Mouse (Mus musculus): ENCODE measurements around the gene Acsl1. TPM values are rescaled to one million over a fixed set of nuclear protein-coding genes. Genes with fewer than 3 reads are reported as not detected.
A peak's percentile ranks its signal among the peaks of the same experiment; 100 is the strongest.

Acsl1 gene
- polyA plus RNA-seq, 1 experiment from 2014 or later = 7.3 TPM

- H3K9me3 ChIP-seq = no peaks in the 10 kb centered on the region
- H3K4me3 ChIP-seq = no peak overlapping the region
- H3K36me3 ChIP-seq = no peaks in the 10 kb centered on the region
- no peak for DNase-seq (ENCODE audit: low spot score)
- 0 out of 2 replicates have a peak, but pooled peaks cover under 1% of the 10 kb centered on the region for H3K27me3 ChIP-seq (ENCODE audit: insufficient read depth, poor library complexity, severe bottlenecking)
- peaks cover 15% of the 10 kb centered on the region; the same call in 1 of the 2 replicates for H3K4me1 ChIP-seq (replicated peaks)
- no peak overlapping the region for H3K27ac ChIP-seq
- WGBS = 66% methylated on average over 7 of the region's 7 CpGs
These were observed 9.1 kb downstream of the Acsl1 start for GRCm38 (mm10) chr8:46479794-46480532.

- Histone ChIP-seq H3K27me3 (ENCODE audit: insufficient read depth, poor library complexity, severe bottlenecking) (no peaks in the 10 kb centered on the region), H3K36me3 (no peaks in the 10 kb centered on the region), H3K27ac (no peak overlapping the region), H3K9me3 (no peaks in the 10 kb centered on the region), H3K4me3 (no peak overlapping the region), H3K4me1 (replicated peaks) (peaks cover 15% of the 10 kb centered on the region; the same call in 1 of the 2 replicates)
- WGBS = 77% methylated on average over 6 of the region's 6 CpGs
- DNase-seq (ENCODE audit: low spot score) = no peak
These were observed 9.7 kb downstream of the Acsl1 start for GRCm38 (mm10) chr8:46480533-46480900.

- H3K4me3 ChIP-seq = no peak overlapping the region
- H3K9me3 ChIP-seq = no peaks in the 10 kb centered on the region
- no peaks in the 10 kb centered on the region for H3K27me3 ChIP-seq (ENCODE audit: insufficient read depth, poor library complexity, severe bottlenecking)
- H3K36me3 ChIP-seq = no peaks in the 10 kb centered on the region
- 90% methylated on average over 4 of the region's 4 CpGs for WGBS
- no peak for DNase-seq (ENCODE audit: low spot score)
- no peak overlapping the region for H3K27ac ChIP-seq
- peaks cover 18% of the 10 kb centered on the region for H3K4me1 ChIP-seq (replicated peaks)
These were observed 11.9 kb downstream of the Acsl1 start for GRCm38 (mm10) chr8:46482771-46483170.

- Histone ChIP-seq H3K27ac (no peak overlapping the region), H3K4me3 (no peak overlapping the region), H3K4me1 (replicated peaks) (peaks cover 23% of the 10 kb centered on the region), H3K27me3 (ENCODE audit: insufficient read depth, poor library complexity, severe bottlenecking) (no peaks in the 10 kb centered on the region), H3K36me3 (no peaks in the 10 kb centered on the region), H3K9me3 (no peaks in the 10 kb centered on the region)
- DNase-seq (ENCODE audit: low spot score) = no peak
- WGBS = 81% methylated on average over 4 of the region's 4 CpGs
These were observed 12.4 kb downstream of the Acsl1 start for GRCm38 (mm10) chr8:46483247-46483646.

GRCm38 (mm10) chr8:46484077-46484476, 13.2 kb downstream of the Acsl1 start:
- DNase-seq (ENCODE audit: low spot score) = no peak
- H3K4me3 ChIP-seq = no peak overlapping the region
- H3K9me3 ChIP-seq = no peaks in the 10 kb centered on the region
- H3K27ac ChIP-seq = no peak overlapping the region
- peaks cover 2% of the 10 kb centered on the region; the same call in 1 of the 2 replicates for H3K27me3 ChIP-seq (ENCODE audit: insufficient read depth, poor library complexity, severe bottlenecking)
- no peaks in the 10 kb centered on the region for H3K36me3 ChIP-seq
- peaks cover 25% of the 10 kb centered on the region for H3K4me1 ChIP-seq (replicated peaks)
- WGBS = 46% methylated on average over 4 of the region's 4 CpGs

GRCm38 (mm10) chr8:46484931-46485463, 14.2 kb downstream of the Acsl1 start:
- Histone ChIP-seq H3K4me3 (no peak overlapping the region), H3K9me3 (no peaks in the 10 kb centered on the region), H3K4me1 (replicated peaks) (peaks cover 23% of the 10 kb centered on the region), H3K27ac (no peak overlapping the region), H3K27me3 (ENCODE audit: insufficient read depth, poor library complexity, severe bottlenecking) (peaks cover 12% of the 10 kb centered on the region; the same call in 1 of the 2 replicates), H3K36me3 (no peaks in the 10 kb centered on the region)
- no peak for DNase-seq (ENCODE audit: low spot score)
- WGBS = 90% methylated on average over 8 of the region's 8 CpGs

- DNase-seq (ENCODE audit: low spot score) = peak; percentile 20
These were observed 17.3 kb downstream of the Acsl1 start for GRCm38 (mm10) chr8:46488085-46488561.

GRCm38 (mm10) chr8:46489196-46489595, 18.4 kb downstream of the Acsl1 start:
- no peak overlapping the region for H3K4me3 ChIP-seq
- H3K36me3 ChIP-seq = no peaks in the 10 kb centered on the region
- H3K27ac ChIP-seq = no peak overlapping the region
- H3K4me1 ChIP-seq (replicated peaks) = peaks cover 14% of the 10 kb centered on the region
- H3K9me3 ChIP-seq = no peaks in the 10 kb centered on the region
- no peak for DNase-seq (ENCODE audit: low spot score)
- peaks cover 21% of the 10 kb centered on the region; the same call in 1 of the 2 replicates for H3K27me3 ChIP-seq (ENCODE audit: insufficient read depth, poor library complexity, severe bottlenecking)
- 81% methylated on average over 1 of the region's 1 CpGs for WGBS

More at GRCm38 (mm10) chr8:46488085-46488561, 17.3 kb downstream of the Acsl1 start:
- H3K9me3 ChIP-seq = no peaks in the 10 kb centered on the region
- peaks cover 21% of the 10 kb centered on the region; the same call in 1 of the 2 replicates for H3K27me3 ChIP-seq (ENCODE audit: insufficient read depth, poor library complexity, severe bottlenecking)
- H3K27ac ChIP-seq = no peak overlapping the region
- no peaks in the 10 kb centered on the region for H3K36me3 ChIP-seq
- peaks cover 18% of the 10 kb centered on the region for H3K4me1 ChIP-seq (replicated peaks)
- WGBS = 33% methylated on average over 7 of the region's 7 CpGs
- no peak overlapping the region for H3K4me3 ChIP-seq

GRCm38 (mm10) chr8:46490250-46490649, 19.4 kb downstream of the Acsl1 start:
- Histone ChIP-seq H3K4me3 (no peak overlapping the region), H3K4me1 (replicated peaks) (peaks cover 10% of the 10 kb centered on the region), H3K9me3 (no peaks in the 10 kb centered on the region), H3K36me3 (no peaks in the 10 kb centered on the region), H3K27me3 (ENCODE audit: insufficient read depth, poor library complexity, severe bottlenecking) (peaks cover 21% of the 10 kb centered on the region; the same call in 1 of the 2 replicates), H3K27ac (no peak overlapping the region)
- WGBS = 96% methylated on average over 8 of the region's 8 CpGs
- no peak for DNase-seq (ENCODE audit: low spot score)

GRCm38 (mm10) chr8:46490821-46491220, 20.0 kb downstream of the Acsl1 start:
- H3K4me3 ChIP-seq = no peak overlapping the region
- peaks cover 10% of the 10 kb centered on the region for H3K4me1 ChIP-seq (replicated peaks)
- no peaks in the 10 kb centered on the region for H3K9me3 ChIP-seq
- H3K27me3 ChIP-seq (ENCODE audit: insufficient read depth, poor library complexity, severe bottlenecking) = peaks cover 21% of the 10 kb centered on the region; the same call in 1 of the 2 replicates
- DNase-seq (ENCODE audit: low spot score) = no peak
- no peak overlapping the region for H3K27ac ChIP-seq
- no peaks in the 10 kb centered on the region for H3K36me3 ChIP-seq
- WGBS = 82% methylated on average over 6 of the region's 6 CpGs

GRCm38 (mm10) chr8:46493495-46494170, 22.8 kb downstream of the Acsl1 start:
- Histone ChIP-seq H3K27me3 (ENCODE audit: insufficient read depth, poor library complexity, severe bottlenecking) (peaks cover 21% of the 10 kb centered on the region; the same call in 1 of the 2 replicates), H3K4me3 (no peak overlapping the region), H3K9me3 (no peaks in the 10 kb centered on the region), H3K36me3 (no peaks in the 10 kb centered on the region), H3K27ac (no peak overlapping the region), H3K4me1 (replicated peaks) (no peaks in the 10 kb centered on the region)
- 82% methylated on average over 11 of the region's 11 CpGs for WGBS
- no peak for DNase-seq (ENCODE audit: low spot score)

GRCm38 (mm10) chr8:46496852-46497251, 26.0 kb downstream of the Acsl1 start:
- 86% methylated on average over 6 of the region's 6 CpGs for WGBS
- H3K4me1 ChIP-seq (replicated peaks) = peaks cover 6% of the 10 kb centered on the region; the same call in 1 of the 2 replicates
- DNase-seq (ENCODE audit: low spot score) = no peak

More at GRCm38 (mm10) chr8:46496852-46497251, 26.0 kb downstream of the Acsl1 start:
- Histone ChIP-seq H3K27me3 (ENCODE audit: insufficient read depth, poor library complexity, severe bottlenecking) (peaks cover 2% of the 10 kb centered on the region; the same call in 1 of the 2 replicates), H3K4me3 (no peak overlapping the region), H3K9me3 (no peaks in the 10 kb centered on the region), H3K27ac (no peak overlapping the region), H3K36me3 (no peaks in the 10 kb centered on the region)

All from hindbrain, embryonic 10.5 days (tissue).